Mouse (Mus musculus) urinary bladder, postnatal 36 days (tissue): ENCODE data around the gene Stpg2.

Source experiments
- DNase-seq, 2 experiments: peaks; one replicate each; pipeline ENCODE4 v3.0.0; 2022; ENCODE audit warnings: low spot score in 2 of 2, mixed read lengths in 1 of 2

The Stpg2 gene

GRCm38 (mm10) chr3:139733156-139733555 is 527.7 kb downstream of the Stpg2 start:
- no peak for DNase-seq

- no peak for DNase-seq
Measured at GRCm38 (mm10) chr3:139739388-139739787, 533.9 kb downstream of the Stpg2 start.
